Mouse (Mus musculus) spleen, postnatal 10 days (tissue): ENCODE data around the gene Pde4d.
A peak's percentile ranks its signal among the peaks of the same experiment; 100 is the strongest.

Experiments used
- DNase-seq, 2 experiments: peaks; one replicate each; pipeline ENCODE4 v3.0.0; 2021 to 2022; ENCODE audit warnings: low spot score in 2 of 2

Pde4d gene

GRCm38 (mm10) chr13:109891194-109891909, 1441.6 kb downstream of the Pde4d start:
- DNase-seq, result no peak

GRCm38 (mm10) chr13:109891910-109892265, 1442.1 kb downstream of the Pde4d start:
- no peak for DNase-seq

DNA sequence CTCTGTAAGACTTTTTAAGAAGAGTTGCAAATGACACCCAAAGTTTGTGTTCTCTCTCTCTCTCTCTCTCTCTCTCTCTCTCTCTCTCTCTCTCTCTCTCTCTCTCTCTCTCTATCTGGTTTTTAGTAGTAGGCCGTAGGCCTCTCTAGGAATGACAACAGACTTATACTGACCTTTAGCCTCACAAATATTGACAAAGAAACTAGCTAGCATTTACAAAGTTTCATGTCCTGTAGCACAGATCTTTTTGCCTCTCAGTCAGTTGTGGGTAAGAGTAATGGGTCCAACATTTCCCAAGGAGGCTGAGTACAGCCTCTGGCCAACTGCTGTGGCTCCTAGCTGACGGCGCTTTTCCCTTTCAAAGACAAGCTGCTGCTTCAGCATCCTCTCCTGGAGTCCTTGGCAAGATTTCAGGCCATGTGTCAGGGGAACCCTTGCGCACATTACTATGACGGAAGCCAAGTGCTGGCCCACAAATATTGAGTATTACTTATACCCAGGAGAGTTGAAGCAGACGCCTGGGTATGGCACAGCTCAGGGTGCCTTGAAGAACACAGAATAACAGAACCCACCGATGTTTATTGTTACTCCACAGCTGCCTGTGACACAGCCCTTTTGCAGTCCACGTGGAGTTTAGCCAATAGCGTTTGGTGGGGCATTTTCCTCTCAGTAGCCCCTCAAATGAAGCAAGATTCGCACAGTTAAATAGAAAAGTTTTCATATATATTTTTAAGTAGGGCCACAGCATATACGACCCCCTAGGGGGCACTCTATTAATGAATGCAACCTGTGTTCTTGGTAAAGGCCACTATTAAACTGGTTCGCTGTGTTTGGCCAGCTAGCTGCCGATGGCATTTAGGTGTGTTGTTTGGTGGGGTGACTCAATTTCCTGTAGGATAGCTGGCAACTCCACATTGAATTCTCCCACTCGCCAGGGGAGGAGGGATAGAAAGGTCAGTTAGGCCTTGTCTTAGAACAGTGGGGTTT, 1450.0 kb downstream of the Pde4d start:
- no peak for DNase-seq

DNA sequence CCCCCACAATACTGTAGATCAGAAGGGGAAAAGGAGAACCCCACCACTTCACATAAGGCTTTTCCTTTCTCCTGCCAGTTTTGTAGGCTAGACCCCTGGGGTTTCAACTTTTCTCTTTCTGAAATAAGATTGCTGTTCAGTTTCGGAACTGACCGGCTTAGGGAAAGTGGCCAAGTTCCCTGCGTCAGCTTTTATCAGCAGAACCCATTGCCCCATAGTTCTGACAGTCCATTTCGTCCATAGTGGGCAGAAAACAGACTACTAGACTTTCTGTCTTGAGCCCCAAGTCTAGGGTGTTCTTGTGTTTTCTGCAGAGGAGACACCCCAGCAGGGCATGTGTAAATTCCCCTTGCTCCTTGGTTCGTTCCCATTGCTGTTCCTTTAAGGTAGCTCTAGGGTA, 1452.1 kb downstream of the Pde4d start:
- no peak for DNase-seq

DNA sequence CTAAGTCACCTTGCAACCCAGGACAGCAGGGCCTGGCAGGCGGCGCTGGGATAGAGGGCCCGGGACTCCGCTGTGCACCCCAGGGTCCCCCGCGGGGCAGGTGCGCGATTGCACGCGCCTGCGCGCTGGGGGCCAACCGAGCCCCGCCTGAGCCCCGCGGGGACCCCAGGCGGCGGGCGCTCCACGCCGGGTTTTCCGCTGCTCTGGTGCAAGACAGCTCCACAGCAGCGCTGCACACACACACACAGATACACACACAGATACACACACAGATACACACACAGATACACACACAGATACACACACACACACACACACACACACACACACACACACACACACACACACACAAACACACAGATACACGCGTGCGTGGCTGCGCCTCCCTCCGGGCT, 1452.7 kb downstream of the Pde4d start:
- DNase-seq, result peak; percentile 30 to 69

GRCm38 (mm10) chr13:109902855-109903763, 1453.4 kb downstream of the Pde4d start:
- peak; percentile 50 to 68 for DNase-seq

- no peak for DNase-seq
Observed at GRCm38 (mm10) chr13:109903764-109904510, 1454.2 kb downstream of the Pde4d start.

GRCm38 (mm10) chr13:109906342-109906888, 1456.7 kb downstream of the Pde4d start:
- no peak for DNase-seq

GRCm38 (mm10) chr13:109907634-109908033, 1457.9 kb downstream of the Pde4d start:
- peak; percentile 70 to 87 for DNase-seq

DNA sequence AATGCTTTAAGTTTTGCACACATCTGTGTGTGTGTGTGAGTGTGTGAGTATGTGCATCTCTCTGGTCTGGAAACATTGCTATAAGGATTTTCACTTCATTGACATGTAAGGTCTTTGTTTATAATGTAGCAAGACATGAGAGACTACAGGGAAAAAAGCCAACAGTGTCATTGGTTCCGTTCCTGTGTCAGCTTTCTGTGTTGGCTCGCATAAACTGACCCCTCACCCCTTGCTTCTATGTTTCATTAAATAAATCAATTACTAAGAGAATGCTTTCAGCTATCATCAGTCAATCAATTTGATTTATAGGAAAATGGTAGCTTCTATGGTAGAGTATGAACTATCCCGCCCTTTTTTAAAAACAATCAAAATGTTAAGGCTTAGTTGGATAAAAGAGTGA, 1458.6 kb downstream of the Pde4d start:
- DNase-seq, result no peak

GRCm38 (mm10) chr13:109909111-109909510, 1459.4 kb downstream of the Pde4d start:
- no peak for DNase-seq

- DNase-seq, result no peak
Observed at GRCm38 (mm10) chr13:109910915-109911314, 1461.2 kb downstream of the Pde4d start.

DNA sequence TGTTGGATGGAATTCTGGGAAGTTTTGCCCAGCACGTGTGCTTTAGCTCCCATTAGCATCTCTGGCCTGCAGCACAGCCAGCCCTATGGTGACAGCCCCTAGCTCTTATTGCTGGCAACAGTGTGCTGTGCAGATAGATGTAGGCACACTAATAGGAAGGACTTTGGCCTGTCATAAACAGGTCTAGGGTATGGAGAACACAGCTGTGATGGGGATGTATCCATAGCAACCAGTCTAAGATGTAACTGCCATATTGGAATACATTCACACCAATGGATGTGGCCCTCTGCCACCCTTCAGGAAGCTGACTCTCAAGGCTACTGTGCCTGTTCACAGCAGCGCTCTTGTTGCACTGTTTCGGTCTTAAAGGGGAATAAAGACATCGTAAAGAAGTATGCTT, 1462.9 kb downstream of the Pde4d start:
- DNase-seq, result no peak

- no peak for DNase-seq
Observed at GRCm38 (mm10) chr13:109914246-109914645, 1464.5 kb downstream of the Pde4d start.

DNA sequence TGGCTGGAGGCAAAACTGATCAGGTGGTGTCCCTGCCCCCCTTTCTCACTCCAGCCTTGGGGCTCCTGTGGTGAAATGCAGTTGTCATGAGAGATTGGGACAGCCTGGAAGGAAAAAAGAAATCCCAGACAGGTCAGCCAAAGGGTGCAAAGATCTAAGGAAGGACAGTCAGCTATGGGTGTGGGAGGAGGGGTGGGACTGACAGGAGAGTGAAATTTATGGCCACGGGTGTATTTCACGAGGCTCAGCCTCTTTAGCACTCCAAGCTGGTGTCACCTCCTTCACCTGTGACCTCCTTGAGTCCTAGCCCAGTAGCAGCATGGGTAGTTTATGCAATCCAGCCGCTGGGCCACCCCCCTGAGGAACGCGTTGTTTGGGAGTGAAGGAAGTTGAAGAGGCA, 1465.1 kb downstream of the Pde4d start:
- no peak for DNase-seq

GRCm38 (mm10) chr13:109915501-109915900, 1465.8 kb downstream of the Pde4d start:
- no peak for DNase-seq

DNA sequence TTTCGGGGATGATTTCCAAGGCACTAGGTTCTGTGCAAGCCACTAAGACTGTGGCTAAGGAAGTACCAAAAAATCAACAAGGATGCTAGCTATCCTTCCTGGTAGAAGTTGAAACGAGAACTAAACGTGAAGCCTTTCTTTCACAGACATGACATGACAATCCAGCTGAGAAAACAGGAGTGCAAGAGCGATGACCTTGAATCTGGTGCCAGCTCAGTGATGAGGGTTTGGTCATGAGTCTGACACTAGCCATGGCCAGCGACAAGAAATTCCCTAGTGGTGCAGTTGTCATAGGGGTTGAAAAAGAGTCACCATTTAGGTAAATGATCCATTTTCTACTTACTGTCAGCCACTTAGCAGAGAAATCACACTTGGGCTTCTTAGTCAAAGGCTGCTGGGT, 1466.2 kb downstream of the Pde4d start:
- DNase-seq, result no peak

- DNase-seq, result no peak
Observed at GRCm38 (mm10) chr13:109917551-109917950, 1467.8 kb downstream of the Pde4d start.

GRCm38 (mm10) chr13:109918631-109919030, 1468.9 kb downstream of the Pde4d start:
- no peak for DNase-seq

DNA sequence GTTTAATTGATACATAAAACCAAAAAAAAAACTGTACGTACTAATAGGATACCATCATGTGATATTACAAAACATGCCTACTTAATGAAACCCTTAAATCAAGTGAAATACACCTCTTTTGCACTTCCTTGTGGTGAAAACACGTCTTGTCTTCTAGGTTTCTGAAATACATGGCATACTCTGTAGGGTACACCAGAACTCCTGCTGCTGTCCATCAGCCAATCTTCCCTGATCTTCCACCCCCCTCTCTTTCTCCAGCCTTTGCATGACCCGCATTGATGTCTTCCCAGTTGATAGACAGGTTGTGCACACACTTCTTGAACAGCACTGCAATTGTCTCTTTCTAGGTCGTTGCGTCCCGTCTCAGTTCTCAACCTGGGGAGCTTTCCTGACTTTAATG, 1470.5 kb downstream of the Pde4d start:
- no peak for DNase-seq
